Mouse (Mus musculus) liver, embryonic 14.5 days (tissue): ENCODE measurements around the gene Megf11.

Experiments used
- CTCF ChIP-seq: IDR thresholded peaks from 2 replicates; pipeline ENCODE4 v1.5.1; 2016; ENCODE audit warnings: antibody characterized with exemption, low read depth, control low read depth
- EP300 ChIP-seq: IDR thresholded peaks from 2 replicates; pipeline ENCODE4 v1.6.1; 2016; ENCODE audit warnings: antibody characterized with exemption, low read depth

GRCm38 (mm10) chr9:64687122-64688014, 301.9 kb downstream of the Megf11 start:
- no peak for TF ChIP-seq CTCF
- no peak for TF ChIP-seq EP300
